Mouse (Mus musculus) urinary bladder, adult 2 months (tissue): ENCODE data around the gene Slc25a45. TPM values are rescaled to one million over a fixed set of nuclear protein-coding genes. Genes with fewer than 3 reads are reported as not detected.

Source experiments
- DNase-seq: peaks from one replicate; pipeline ENCODE4 v3.0.0; 2022; ENCODE audit warnings: low spot score
- polyA plus RNA-seq: library from polyadenylated mRNA; depleted of rRNA; stranded (reverse); fragments of >200 nt; gene quantifications from 2 replicates; pipeline ENCODE4 v1.2.3, GENCODE M21; 2012; rRNA removed

The Slc25a45 gene
- polyA plus RNA-seq, 1 experiment: 25.1 TPM

- no peak for DNase-seq
These were observed 52.3 kb downstream of the Slc25a45 start for GRCm38 (mm10) chr19:5929634-5930596.

DNA sequence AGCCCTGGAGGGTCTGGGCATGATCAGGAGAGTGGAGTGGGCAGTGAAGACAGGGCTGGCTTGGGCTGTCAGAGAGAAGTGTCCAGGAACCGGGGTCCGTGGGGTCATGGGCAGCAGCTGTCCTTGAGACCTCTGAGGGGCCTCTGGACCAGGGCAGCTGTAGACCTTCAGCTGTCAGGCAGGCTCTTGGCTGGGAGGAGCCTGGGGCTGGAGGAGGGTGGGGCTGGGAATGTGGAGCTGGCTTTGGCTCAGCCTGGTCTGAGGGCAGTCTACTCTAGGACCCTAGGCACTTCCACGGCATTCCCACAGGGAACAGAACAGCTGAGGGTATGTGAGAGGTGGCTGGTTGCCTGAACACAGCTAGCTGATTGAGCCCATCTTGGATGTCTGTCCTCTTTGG, 57.7 kb downstream of the Slc25a45 start:
- DNase-seq: peak; percentile 35

Other genes starting within 250 kb of the Slc25a45 start
- 58.3 and 64.0 TPM in 2 replicates for gene Rela, start 240.3 kb upstream of the Slc25a45 start, polyA plus RNA-seq
- 17.3 and 19.6 TPM in 2 replicates for gene Sipa1, start 214.1 kb upstream of the Slc25a45 start, polyA plus RNA-seq
- gene Map3k11, start 189.1 kb upstream of the Slc25a45 start, polyA plus RNA-seq: 19.9 and 22.0 TPM in 2 replicates
- 40.5 and 53.5 TPM in 2 replicates for gene Pcnx3, start 188.9 kb upstream of the Slc25a45 start, polyA plus RNA-seq
- gene Kcnk7, start 173.4 kb upstream of the Slc25a45 start, polyA plus RNA-seq: 0.13 and 0.25 TPM in 2 replicates
- gene Ehbp1l1, start 151.5 kb upstream of the Slc25a45 start, polyA plus RNA-seq: 97.4 and 116 TPM in 2 replicates
- gene Fam89b, start 148.2 kb upstream of the Slc25a45 start, polyA plus RNA-seq: 66.3 and 79.4 TPM in 2 replicates
- gene Ltbp3, start 136.9 kb upstream of the Slc25a45 start, polyA plus RNA-seq: 132 and 164 TPM in 2 replicates
- 104 and 123 TPM in 2 replicates for gene Scyl1, start 106.4 kb upstream of the Slc25a45 start, polyA plus RNA-seq
- gene Frmd8, start 2.5 kb upstream of the Slc25a45 start, polyA plus RNA-seq: 20.7 and 21.6 TPM in 2 replicates
- 0.69 and 0.87 TPM in 2 replicates for gene Tigd3, start 16.3 kb downstream of the Slc25a45 start, polyA plus RNA-seq
- gene Dpf2, start 35.2 kb downstream of the Slc25a45 start, polyA plus RNA-seq: 87.5 and 102 TPM in 2 replicates
- 22.9 and 26.2 TPM in 2 replicates for gene Cdc42ep2, start 47.0 kb downstream of the Slc25a45 start, polyA plus RNA-seq
- 32.8 and 41.0 TPM in 2 replicates for gene Pola2, start 86.4 kb downstream of the Slc25a45 start, polyA plus RNA-seq
- 0.12 and 0.21 TPM in 2 replicates for gene Slc22a20, start 108.3 kb downstream of the Slc25a45 start, polyA plus RNA-seq
- gene Capn1, start 138.1 kb downstream of the Slc25a45 start, polyA plus RNA-seq: 116 and 118 TPM in 2 replicates
- 15.5 and 24.1 TPM in 2 replicates for gene Syvn1, start 168.8 kb downstream of the Slc25a45 start, polyA plus RNA-seq
- gene Mrpl49, start 180.0 kb downstream of the Slc25a45 start, polyA plus RNA-seq: 32.4 and 33.5 TPM in 2 replicates
- 1,752 and 1,769 TPM in 2 replicates for gene Fau, start 180.0 kb downstream of the Slc25a45 start, polyA plus RNA-seq
- 25.8 and 26.8 TPM in 2 replicates for gene Znhit2, start 183.4 kb downstream of the Slc25a45 start, polyA plus RNA-seq
- gene Tm7sf2, start 190.6 kb downstream of the Slc25a45 start, polyA plus RNA-seq: 24.1 and 33.2 TPM in 2 replicates
- gene Vps51, start 199.4 kb downstream of the Slc25a45 start, polyA plus RNA-seq: 62.5 and 70.8 TPM in 2 replicates
- 0.21 TPM in 1 of 2 replicates, not detected in the other for gene Tmem262, start 202.2 kb downstream of the Slc25a45 start, polyA plus RNA-seq
- 0.31 and 0.55 TPM in 2 replicates for gene Gm28374, start 204.4 kb downstream of the Slc25a45 start, polyA plus RNA-seq
- 68.5 and 81.2 TPM in 2 replicates for gene Zfpl1, start 207.1 kb downstream of the Slc25a45 start, polyA plus RNA-seq
- 0.83 and 1.4 TPM in 2 replicates for gene Cdca5, start 207.2 kb downstream of the Slc25a45 start, polyA plus RNA-seq
- gene AC131692.1, start 216.6 kb downstream of the Slc25a45 start, polyA plus RNA-seq: 0.14 TPM in 1 of 2 replicates, not detected in the other
- 0.06 and 0.13 TPM in 2 replicates for gene Naaladl1, start 228.0 kb downstream of the Slc25a45 start, polyA plus RNA-seq
- 14.0 and 16.8 TPM in 2 replicates for gene Sac3d1, start 240.8 kb downstream of the Slc25a45 start, polyA plus RNA-seq